Mouse (Mus musculus) ES-Bruce4 (cell line): Measurements from ENCODE around the gene Ubxn11.

Source experiments
- CTCF ChIP-seq: IDR thresholded peaks from one replicate; pipeline ENCODE4 v1.8.1; 2011; ENCODE audit warnings: low read depth, low read length
- EP300 ChIP-seq: IDR thresholded peaks from 2 replicates; pipeline ENCODE4 v1.6.1; 2011; ENCODE audit warnings: low read depth, low read length; ENCODE audit not compliant: insufficient read depth
- POLR2A ChIP-seq: IDR thresholded peaks from one replicate; pipeline ENCODE4 v1.8.1; 2011; ENCODE audit warnings: low read length; ENCODE audit not compliant: insufficient read depth

- no peak for TF ChIP-seq POLR2A
- TF ChIP-seq CTCF, result no peak
- TF ChIP-seq EP300, result no peak
These were observed 29.7 kb downstream of the Ubxn11 start for GRCm38 (mm10) chr4:134132117-134132516.
